Mouse (Mus musculus): ENCODE measurements at regions not wholly inside any gene's neighbourhood (a gene's known extent, or its start where the extent isn't known, plus 50 kb on each side); places are given as distances from the start of the nearest gene placed in this dataset.

DNA sequence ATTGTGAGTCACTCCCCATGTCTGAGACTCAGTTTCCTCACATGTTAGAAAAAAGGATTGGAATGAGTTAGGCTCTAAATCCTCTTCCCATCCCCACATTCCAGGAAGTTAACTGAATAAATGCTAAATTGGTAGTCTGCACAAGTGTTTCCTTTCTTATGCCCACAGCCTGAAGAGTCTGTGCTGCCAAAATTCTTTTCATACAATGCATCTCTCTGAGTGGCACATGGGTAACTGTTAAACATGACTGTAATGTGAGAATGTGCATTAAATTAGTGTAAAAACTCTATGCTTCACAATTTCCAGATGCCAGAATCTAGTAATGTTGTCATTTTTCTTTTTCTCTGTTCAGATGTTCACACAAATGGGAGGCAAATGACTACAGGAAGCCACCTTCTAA, 317.5 kb upstream of the A1bg start:
- DNase-seq, result no peak

DNA sequence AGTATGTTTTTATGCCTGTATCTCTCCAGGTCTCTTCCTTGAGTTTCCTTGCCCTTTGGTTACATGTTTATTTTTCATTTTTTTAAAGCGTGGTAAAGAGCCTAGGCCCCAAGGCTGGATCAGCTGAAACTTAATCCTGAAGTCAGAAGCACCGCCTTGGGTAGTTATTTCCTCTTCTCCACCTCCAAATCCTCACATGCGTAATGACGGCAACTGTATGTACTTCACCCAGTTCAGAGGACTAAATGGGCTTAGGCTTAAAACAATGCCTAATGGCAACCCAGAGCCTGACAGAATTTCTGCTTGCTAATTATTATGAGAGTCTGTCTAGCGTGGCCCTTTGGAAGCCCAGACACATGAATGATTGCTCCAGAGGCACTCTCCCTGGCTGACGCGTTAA, 316.6 kb upstream of the A1bg start:
- no peak for DNase-seq

DNA sequence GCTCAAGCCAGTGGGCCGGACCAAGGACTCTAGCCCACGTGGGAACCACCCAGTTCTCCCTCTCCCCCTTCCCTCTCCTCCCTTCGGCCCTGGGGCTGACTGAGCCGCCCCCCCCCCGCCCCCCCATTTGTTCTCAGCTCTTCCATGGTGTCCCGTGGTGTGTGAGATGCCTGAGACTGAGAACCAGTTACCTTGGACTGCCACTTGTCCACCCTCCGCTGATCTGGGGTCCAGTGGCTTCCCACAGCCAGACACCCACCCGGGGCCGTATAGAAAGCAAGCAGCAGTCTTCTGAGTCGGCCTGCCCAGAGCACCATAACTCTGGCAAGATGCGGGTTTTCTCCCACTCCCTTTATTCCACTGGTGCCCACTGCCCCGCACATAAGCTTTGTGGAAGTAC, 316.2 kb upstream of the A1bg start:
- DNase-seq, result no peak

- no peak for DNase-seq
Observed at GRCm38 (mm10) chr15:61229579-61229978, 306.8 kb upstream of the A1bg start.

DNA sequence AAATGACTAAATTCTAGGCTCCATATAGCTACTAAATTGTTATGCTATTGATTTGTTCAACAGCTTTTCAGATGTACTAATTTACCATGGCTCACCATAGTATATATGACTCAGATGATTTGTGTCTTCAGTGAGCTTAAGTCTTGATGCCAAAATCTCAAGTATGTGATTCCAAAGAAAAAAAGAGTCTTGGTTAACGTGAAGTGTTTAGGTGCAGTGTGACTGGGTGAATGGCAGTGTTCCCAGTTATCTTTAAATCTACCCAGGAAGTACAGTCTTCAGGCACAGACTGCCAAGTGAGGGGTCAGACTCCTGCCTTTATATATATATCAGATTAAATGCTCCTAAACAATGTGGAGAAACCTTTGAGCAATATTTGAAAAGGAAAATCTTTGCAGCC, 300.1 kb upstream of the A1bg start:
- no peak for DNase-seq

DNA sequence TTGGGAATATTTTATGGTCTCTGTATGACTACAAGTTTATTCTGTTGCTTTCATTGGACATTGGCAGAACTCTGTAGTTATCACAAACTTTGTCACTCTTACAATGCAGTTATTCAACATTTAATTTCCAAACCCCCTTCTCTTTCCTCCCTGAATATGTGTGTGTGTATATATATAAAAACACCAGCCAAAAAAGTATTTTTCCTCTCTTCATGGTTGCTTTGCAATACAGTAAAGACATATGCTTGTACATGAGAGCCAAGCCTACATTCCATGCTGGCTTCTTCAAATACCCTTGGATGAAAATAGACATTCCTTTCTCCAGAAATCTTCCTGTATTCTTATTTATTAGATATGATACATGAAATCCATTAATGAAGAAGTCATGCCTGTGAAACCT, 287.3 kb upstream of the A1bg start:
- no peak for DNase-seq

DNA sequence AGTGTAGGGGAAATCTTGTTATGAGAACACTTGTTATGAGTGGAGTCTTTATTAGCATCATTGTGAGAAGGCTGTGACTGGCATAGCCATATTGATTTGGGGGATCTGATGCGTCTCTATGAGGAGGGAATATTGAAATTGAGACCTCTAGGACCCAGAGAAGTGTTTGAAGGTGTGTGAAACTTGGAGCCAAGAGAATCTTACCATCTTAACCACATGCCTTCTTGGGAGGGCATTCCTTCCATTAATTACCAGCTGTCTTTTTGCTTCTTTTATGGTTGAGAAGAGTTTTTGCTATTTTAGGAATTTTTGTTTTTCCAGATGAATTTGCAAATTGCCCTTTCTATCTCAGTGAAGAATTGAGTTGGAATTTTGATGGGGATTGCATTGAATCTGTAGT, 267.2 kb upstream of the A1bg start:
- no peak for DNase-seq

DNA sequence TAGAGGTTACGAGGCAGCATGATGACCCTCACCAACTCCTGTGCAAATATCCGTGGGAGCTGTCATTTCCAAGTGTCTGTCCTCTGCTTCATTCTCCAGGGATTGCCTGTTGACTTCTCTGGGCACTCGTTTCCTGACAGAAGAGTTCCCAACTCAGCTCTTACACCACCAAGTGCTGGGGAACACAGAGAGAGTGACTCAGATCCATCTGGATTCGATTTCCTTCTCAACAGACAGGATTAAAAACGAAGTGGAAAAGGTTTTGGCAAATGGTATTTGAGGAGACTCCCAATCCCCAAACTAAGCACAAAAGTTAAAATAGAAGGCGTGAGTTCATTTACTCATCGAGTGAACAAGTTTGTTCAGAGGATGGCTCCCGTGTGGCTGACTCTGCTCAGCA, 266.7 kb upstream of the A1bg start:
- no peak for DNase-seq

DNA sequence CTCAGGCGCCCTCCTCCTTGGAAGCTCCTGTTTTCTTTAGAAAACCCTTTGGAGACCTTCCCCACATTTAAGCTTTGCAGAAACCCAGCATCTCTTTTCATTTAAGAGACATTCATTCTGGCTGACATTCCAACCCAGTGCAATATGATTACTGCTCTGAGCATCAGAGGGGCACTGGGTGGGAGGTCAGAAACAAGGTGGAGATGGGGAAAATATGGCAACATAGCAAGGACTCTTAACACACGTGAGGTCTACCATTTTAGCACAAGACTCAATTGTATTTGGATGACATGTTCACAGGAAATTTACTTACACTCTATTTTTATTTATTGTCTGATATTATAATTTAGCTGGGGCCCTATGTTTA, 261.8 kb upstream of the A1bg start:
- DNase-seq, result no peak

- no peak for DNase-seq
Observed at GRCm38 (mm10) chr15:61183751-61184596, 261.2 kb upstream of the A1bg start.

- DNase-seq, result no peak
Observed at GRCm38 (mm10) chr15:61183291-61183690, 260.5 kb upstream of the A1bg start.

GRCm38 (mm10) chr15:61168842-61169416, 246.1 kb upstream of the A1bg start:
- no peak for DNase-seq

GRCm38 (mm10) chr15:61165050-61165449, 242.2 kb upstream of the A1bg start:
- DNase-seq, result no peak

GRCm38 (mm10) chr15:61161397-61161796, 238.6 kb upstream of the A1bg start:
- peak; percentile 62 to 66 for DNase-seq

DNA sequence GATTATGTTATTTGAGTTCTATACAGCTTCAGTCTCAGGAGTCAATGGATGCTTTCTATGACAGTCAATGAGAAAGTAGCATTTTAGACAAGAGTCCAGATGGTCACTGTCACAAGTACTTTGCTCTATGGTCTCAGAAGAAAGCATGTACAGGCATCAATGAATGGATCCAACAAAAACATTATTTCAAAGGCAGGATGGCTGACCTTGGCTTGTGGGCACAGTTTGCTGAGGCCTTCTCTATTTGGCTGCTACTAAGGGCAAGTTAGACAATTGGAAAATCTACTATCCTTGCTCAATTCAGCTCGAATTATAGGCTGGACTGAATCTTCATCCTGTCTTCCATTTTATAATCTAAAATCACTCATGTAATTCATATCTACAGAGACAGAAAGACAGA, 237.9 kb upstream of the A1bg start:
- no peak for DNase-seq

GRCm38 (mm10) chr15:61159552-61159951, 236.7 kb upstream of the A1bg start:
- no peak for DNase-seq

DNA sequence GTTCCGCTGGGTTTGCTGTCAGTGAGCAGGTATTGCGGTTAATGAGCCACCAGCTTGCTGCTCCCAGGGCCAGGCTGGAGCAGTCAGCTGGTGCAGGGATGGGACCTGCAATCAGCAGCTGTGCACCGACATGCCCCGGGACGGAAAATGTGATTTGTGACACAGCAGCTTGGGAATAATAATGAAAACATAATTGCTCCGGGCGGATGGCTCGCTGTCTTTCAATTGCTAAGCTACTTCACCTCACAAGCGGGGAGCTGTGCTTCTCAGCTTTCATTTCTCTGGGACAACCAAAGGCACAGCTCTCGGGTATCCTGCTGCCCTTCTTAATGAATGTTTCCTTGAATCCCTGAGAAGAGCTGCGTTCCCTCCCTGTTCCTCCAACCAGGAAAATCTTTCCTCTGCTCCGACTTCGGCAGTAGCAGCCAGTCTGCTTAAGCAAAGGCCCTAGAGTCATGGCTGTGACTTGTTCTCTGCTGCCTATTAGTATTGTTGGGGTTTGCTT, 235.3 kb upstream of the A1bg start:
- peak; percentile 33 to 65 for DNase-seq

GRCm38 (mm10) chr15:61157543-61157942, 234.7 kb upstream of the A1bg start:
- peak; percentile 78 to 93 for DNase-seq

GRCm38 (mm10) chr15:61155530-61155929, 232.7 kb upstream of the A1bg start:
- DNase-seq, result no peak

GRCm38 (mm10) chr15:61154166-61154565, 231.4 kb upstream of the A1bg start:
- no peak for DNase-seq

GRCm38 (mm10) chr15:61142851-61143250, 220.0 kb upstream of the A1bg start:
- no peak for DNase-seq

DNA sequence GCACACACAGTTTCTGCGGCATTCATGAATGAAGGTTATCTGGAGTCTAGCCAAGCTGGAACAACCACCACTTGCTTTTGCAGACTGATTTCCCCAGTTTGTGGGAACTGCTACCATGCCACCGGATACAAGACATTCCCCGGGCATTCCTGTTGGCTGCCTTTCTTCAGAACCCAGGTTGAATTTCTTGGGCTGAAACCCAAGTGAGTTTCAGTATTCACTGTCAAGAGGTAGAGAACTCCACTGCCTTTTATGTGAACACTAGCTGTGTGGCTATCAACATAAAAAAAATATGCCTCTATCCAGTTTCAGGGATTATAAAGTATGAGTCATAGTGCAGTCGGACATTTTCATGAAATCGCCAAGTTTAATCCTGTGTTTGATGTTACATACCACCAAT, 216.3 kb upstream of the A1bg start:
- DNase-seq, result no peak

GRCm38 (mm10) chr15:61136781-61137180, 214.0 kb upstream of the A1bg start:
- DNase-seq, result no peak

DNA sequence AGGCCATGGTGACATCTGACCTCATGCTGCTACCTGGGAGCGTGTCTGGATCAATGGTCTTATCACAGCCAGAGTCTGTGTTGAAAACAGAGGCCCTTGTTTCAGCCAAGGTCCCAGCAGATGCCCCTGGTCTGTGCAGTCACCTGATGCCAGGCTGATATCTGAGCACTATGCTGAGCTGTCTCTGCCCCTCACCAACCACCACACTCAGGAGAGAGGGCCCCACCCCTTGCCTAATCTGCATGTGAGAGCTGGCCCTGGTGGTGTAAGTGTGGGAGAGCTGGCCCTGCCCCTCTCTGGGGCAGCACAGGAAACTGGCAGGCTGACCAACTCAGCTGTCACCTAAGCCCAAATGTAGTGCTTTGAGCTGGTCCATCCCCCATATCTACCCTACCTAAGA, 210.5 kb upstream of the A1bg start:
- no peak for DNase-seq

GRCm38 (mm10) chr15:61127971-61128370, 205.2 kb upstream of the A1bg start:
- DNase-seq, result no peak

Data from kidney, postnatal 25 days (tissue).